Mouse (Mus musculus) heart, adult 11 months (tissue): Measurements from ENCODE around the gene Kbtbd7.

Experiments used
- DNase-seq: peaks from one replicate; pipeline ENCODE4 v3.0.0; 2022

The Kbtbd7 gene

GRCm38 (mm10) chr14:79425979-79426729 is at the start of gene Kbtbd7:
Gene Kbtbd7, plus strand, starts transcription at chr14:79426511.
- DNase-seq, result peak; percentile 100

GRCm38 (mm10) chr14:79377041-79377440 is 49.3 kb upstream of the Kbtbd7 start:
- DNase-seq, result no peak

- DNase-seq, result no peak
Observed at GRCm38 (mm10) chr14:79383120-79383519, 43.2 kb upstream of the Kbtbd7 start.

GRCm38 (mm10) chr14:79388304-79388703 is 38.0 kb upstream of the Kbtbd7 start:
- DNase-seq, result no peak

GRCm38 (mm10) chr14:79389438-79390264 is 36.7 kb upstream of the Kbtbd7 start:
- DNase-seq, result peak; percentile 91

GRCm38 (mm10) chr14:79390265-79390926 is 35.9 kb upstream of the Kbtbd7 start, which contains the start of gene Naa16:
Gene Naa16, minus strand, starts transcription at chr14:79390778.
- peak; percentile 99 for DNase-seq

GRCm38 (mm10) chr14:79393289-79393688 is 33.0 kb upstream of the Kbtbd7 start:
- DNase-seq, result no peak

GRCm38 (mm10) chr14:79394564-79394963 is 31.7 kb upstream of the Kbtbd7 start:
- peak; percentile 64 for DNase-seq

GRCm38 (mm10) chr14:79397321-79398122 is 28.8 kb upstream of the Kbtbd7 start, which contains the start of gene Mtrf1:
Gene Mtrf1, plus strand, starts transcription at chr14:79397772.
- DNase-seq, result peak; percentile 95

- DNase-seq, result no peak
Observed at GRCm38 (mm10) chr14:79407641-79408040, 18.7 kb upstream of the Kbtbd7 start.

GRCm38 (mm10) chr14:79409278-79409830 is 17.0 kb upstream of the Kbtbd7 start:
- DNase-seq, result peak; percentile 83

GRCm38 (mm10) chr14:79410662-79411061 is 15.6 kb upstream of the Kbtbd7 start:
- DNase-seq, result peak; percentile 15

GRCm38 (mm10) chr14:79413121-79413520 is 13.2 kb upstream of the Kbtbd7 start:
- DNase-seq, result peak; percentile 66

- peak; percentile 74 for DNase-seq
Observed at GRCm38 (mm10) chr14:79420083-79420685, 6.1 kb upstream of the Kbtbd7 start.

GRCm38 (mm10) chr14:79426730-79427365 is 537 bp downstream of the Kbtbd7 start:
- peak; percentile 89 for DNase-seq

GRCm38 (mm10) chr14:79434068-79434467 is 7.8 kb downstream of the Kbtbd7 start:
- DNase-seq, result no peak

GRCm38 (mm10) chr14:79440655-79441054 is 14.3 kb downstream of the Kbtbd7 start:
- DNase-seq, result peak; percentile 21

GRCm38 (mm10) chr14:79441441-79441840 is 15.1 kb downstream of the Kbtbd7 start:
- DNase-seq, result peak; percentile 78

- peak; percentile 45 for DNase-seq
Observed at GRCm38 (mm10) chr14:79444601-79445000, 18.3 kb downstream of the Kbtbd7 start.

GRCm38 (mm10) chr14:79445055-79445620 is 18.8 kb downstream of the Kbtbd7 start:
- peak; percentile 31 for DNase-seq
